Mouse (Mus musculus) megakaryocyte-erythroid progenitor cell, adult 5-6 weeks (primary cell): ENCODE data around the gene Zswim4. TPM values are rescaled to one million over a fixed set of nuclear protein-coding genes. Genes with fewer than 3 reads are reported as not detected.

Experiments used
- ATAC-seq: replicated peaks from 2 replicates; pipeline ENCODE4 v1.8.0; 2016; ENCODE audit warnings: mild to moderate bottlenecking, inconsistent platforms; ENCODE audit not compliant: severe bottlenecking, poor library complexity, low FRiP score, low TSS enrichment
- total RNA-seq, 2 experiments: library from RNA; stranded (forward) in 1 of 2; stranded (reverse) in 1 of 2; fragments of 200-1000, 215-1000 nt in 1 of 2; fragments of >200 nt in 1 of 2; fragmentation: Nextera tagmentation in 1 of 2; gene quantifications; 2 replicates each; pipeline ENCODE4 v1.2.3; 2014 to 2017

The Zswim4 gene
- total RNA-seq (2014; fragmentation: Nextera tagmentation) (2.8 and 4.8 TPM in 2 replicates), total RNA-seq (2017) (3.3 and 3.7 TPM in 2 replicates)

- ATAC-seq: peak; percentile 98
Measured at GRCm38 (mm10) chr8:84236998-84237473, at the start of gene Zswim4. TSS of gene Zswim4 (minus strand) at chr8:84237055.

GRCm38 (mm10) chr8:84285665-84286064 lies 48.8 kb upstream of the Zswim4 start:
- peak; percentile 79; the same call in 1 of the 2 replicates for ATAC-seq

DNA sequence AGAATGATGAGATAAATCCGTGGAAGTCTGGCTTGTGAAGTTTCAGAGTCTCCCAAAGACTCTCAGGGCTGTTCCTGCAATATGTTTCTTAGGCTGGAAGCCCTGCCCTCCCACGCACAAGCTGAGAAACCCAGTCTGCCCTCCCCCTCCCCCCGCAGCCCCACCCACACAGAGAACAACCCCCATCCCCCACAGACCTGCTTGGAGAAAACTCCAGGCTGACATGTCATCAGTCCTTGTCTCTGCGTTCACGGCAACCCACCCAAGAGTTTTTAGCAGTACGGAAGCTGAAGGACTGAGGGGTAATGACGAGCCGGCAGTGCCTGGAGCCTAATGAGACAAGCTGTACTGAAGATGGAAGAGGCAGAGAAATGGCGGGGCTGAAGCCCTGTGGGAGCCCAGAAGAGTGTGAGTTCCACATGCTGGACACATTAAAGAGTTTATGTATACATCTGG lies 47.8 kb upstream of the Zswim4 start:
- no peak for ATAC-seq

DNA sequence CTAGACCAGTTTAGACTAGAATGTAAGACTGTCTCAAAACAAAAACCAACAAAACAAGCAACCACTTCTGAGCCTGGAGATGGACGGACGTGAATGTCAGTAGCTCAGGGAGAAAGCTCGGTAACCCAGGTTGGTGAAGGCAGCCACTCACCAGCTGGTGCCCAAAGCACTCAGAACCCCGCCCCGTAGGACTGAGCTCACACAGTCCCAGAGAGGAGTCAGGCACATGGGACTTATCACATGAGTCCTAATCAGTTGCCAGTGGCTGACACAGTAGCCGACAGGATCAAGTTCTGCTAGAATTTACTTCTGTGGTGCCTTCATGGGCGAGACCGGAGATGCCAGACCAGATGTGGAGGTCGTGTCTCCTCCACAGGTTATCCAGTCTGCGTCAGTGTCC lies 43.9 kb upstream of the Zswim4 start:
- peak; percentile 85 for ATAC-seq

- ATAC-seq: no peak
Measured at GRCm38 (mm10) chr8:84276447-84276846, 39.6 kb upstream of the Zswim4 start.

- ATAC-seq: no peak
Measured at GRCm38 (mm10) chr8:84273968-84274367, 37.1 kb upstream of the Zswim4 start.

DNA sequence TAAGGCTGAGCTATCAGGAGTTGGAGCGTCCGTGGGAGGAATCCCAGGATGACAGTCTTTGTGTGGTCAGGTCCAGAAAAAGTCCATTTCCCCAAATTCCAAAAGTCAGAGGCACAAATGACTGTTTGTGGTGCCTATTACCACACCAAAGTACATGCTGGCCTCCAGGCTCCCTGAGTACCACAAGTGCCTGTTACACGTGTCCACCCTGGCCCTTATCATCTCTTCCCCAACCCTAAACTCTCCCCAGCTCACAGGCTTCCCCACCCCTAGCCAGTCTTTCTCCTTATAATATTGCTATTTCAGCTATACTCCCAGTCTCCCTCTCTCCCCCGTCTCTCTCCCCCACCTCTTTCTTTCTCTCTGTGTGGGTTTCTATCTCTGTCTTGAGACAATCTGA lies 35.4 kb upstream of the Zswim4 start:
- ATAC-seq: no peak

DNA sequence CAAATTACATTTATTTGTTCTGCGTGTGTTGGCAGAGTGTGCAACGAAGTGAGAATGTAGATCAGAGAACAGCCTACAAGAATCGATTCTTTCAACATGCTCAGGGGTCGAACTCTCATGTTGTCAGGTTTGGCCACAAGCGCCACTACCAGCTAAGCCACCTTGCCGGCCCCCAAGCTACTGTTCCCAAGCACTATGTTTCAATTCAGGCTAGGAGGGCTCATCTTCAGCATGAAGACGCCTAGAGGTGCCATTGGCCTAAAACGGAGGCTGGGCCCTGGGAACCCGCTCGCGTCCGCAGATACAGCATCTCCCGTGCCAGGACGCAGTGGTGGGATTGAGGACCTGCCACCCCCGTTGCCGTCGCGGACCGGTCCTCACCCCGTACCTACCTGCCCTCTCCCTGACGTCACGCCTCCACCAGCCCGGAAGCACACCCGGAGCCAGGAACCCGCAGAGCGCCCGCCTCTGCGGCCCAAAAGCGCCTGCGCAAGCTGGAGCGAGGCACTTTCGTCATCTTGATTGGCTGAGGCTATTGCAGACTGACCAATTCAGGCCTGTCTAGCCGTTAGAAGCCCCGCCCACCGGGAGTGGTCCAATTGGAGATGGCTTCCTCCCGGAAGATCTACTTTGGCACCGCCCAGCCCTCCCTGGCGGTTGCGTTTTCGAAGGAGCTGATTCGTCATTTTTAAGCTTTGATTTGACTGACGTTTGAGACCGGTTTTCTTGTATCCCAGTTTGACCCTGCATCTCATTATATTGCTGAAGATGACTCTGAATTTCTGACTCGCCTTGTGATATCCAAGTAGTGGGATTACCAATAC lies 33.3 kb upstream of the Zswim4 start, which contains the start of gene Ccdc130:
TSS of gene Ccdc130 (minus strand) at position 431 of the 824 bp plus-strand sequence.
- peak; percentile 98 for ATAC-seq

GRCm38 (mm10) chr8:84261098-84261497 lies 24.2 kb upstream of the Zswim4 start:
- no peak for ATAC-seq

- ATAC-seq: peak; percentile 85
Measured at GRCm38 (mm10) chr8:84256822-84257610, 20.2 kb upstream of the Zswim4 start, which contains the start of gene Mri1. TSS of gene Mri1 (minus strand) at chr8:84257326.

GRCm38 (mm10) chr8:84256458-84256821 lies 19.6 kb upstream of the Zswim4 start:
- ATAC-seq: peak; percentile 59

DNA sequence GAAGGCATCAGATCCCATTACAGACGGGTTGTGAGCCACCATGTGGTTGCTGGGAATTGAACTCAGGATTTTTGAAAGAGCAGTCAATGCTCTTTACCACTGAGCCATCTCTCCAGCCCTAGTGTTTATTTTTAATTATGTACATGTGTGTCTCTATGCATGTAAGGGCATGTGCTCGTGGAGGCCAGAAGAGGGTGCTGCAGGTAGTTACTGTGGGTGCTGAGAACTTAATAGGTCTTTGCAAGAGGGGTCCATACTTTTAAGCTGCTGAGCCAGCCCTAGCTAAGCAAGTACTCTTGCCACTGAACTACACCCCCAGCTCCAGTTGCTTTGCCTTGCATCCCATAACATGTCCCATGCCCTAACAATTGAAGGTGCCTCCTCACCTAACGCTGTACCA lies 19.0 kb upstream of the Zswim4 start:
- ATAC-seq: peak; percentile 46; the same call in 1 of the 2 replicates

DNA sequence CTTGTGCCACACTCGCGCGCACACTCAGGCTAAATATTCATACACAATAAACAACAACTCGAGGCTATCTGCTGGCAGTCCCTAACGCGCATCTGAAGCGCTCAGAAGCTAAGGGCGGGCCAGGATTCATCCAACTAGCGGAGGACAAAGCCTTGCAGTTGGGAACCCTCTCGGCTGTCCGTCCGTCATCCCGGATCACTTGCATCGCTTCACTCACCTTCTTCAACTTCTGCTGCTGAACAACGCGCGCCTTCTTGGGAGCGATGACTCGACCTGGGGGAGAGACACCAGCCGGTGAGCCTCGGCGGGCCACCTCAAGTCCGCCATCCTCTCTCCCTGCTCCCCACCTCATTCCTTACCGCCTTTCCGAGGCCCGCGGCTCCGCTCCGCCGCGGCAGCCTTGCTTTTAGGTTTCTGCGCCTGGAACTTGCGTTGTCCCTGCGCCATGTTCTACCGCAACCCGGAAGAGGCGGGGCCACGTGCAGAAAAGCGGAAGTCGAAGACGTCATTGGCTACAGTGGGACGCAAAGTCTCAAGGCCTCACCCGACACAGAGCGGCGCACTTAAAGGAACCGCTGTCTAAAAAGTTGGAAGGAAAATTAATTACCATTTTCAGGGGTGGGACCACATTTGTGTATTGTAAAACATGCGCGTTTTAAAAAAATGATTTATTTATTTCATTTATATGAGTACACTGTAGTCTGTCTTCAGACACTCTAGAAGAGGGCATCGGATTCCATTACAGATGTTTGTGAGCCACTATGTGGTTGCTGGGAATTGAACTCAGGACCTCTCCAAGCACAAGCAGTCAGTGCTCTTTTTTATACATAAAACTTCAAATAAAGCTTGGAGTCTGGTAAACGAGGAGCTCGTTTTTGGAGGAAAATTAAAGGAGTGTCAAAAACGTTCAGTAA lies 12.7 kb upstream of the Zswim4 start, which contains the start of gene D8Ertd738e:
TSS of gene D8Ertd738e (minus strand) at position 463 of the 914 bp plus-strand sequence.
- peak; percentile 96 for ATAC-seq

- ATAC-seq: no peak
Measured at GRCm38 (mm10) chr8:84241821-84242220, 5.0 kb upstream of the Zswim4 start.

- ATAC-seq: no peak
Measured at GRCm38 (mm10) chr8:84241167-84241566, 4.3 kb upstream of the Zswim4 start.

DNA sequence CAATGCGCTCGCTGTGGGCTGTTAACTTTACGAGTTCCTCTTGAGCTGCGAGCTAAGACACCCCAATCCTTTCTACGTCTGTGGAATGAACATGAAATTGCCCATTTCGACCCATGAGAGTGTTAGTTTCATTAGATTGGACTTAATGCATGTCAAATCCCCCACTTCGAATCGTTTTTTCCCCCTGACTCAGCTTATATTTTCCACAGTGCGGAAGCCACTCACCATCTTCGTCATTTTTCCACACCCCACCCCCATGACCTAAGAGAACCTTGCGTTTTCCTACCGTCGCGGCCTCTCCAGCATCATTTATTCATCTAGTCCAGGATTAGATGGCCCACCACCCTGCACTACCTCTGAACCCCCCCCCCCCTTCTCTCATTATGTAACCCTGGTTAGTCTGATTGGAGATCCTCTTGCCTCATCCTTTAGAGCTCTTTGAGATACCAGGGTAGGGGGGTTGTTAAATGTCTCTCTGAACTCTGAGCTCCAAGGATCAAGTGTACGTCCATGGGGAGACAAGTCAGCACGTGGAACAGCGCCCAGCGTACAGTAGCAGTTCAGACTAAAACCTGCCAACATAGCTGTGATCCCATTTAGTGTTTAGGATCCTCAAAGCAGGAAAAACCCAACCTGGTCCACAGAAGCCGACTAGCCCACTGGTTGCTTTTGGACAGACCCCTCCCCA lies 831 bp upstream of the Zswim4 start:
- no peak; the same call in 1 of the 2 replicates for ATAC-seq

- ATAC-seq: no peak
Measured at GRCm38 (mm10) chr8:84236410-84236997, 351 bp downstream of the Zswim4 start.
